Mouse (Mus musculus) liver, embryonic 18 days (tissue): ENCODE data around the gene Mgat4b. TPM values are rescaled to one million over a fixed set of nuclear protein-coding genes. Genes with fewer than 3 reads are reported as not detected.

Experiments
- polyA plus RNA-seq: library from polyadenylated mRNA; depleted of rRNA; stranded (reverse); fragments of >200 nt; gene quantifications from 2 replicates; pipeline ENCODE4 v1.2.3, GENCODE M21; 2012; rRNA removed

Mgat4b gene
- polyA plus RNA-seq = 12.1 and 13.6 TPM in 2 replicates

GRCm38 (mm10) chr11:50210505-50211151, at the start of gene Mgat4b, which contains the start of gene Sqstm1:
Mgat4b (plus strand) TSS chr11:50210890.
Sqstm1 (minus strand) TSS chr11:50210827.

GRCm38 (mm10) chr11:50174111-50174729, 36.5 kb upstream of the Mgat4b start, which contains the start of gene Mrnip:
Mrnip (plus strand) TSS chr11:50174444.

GRCm38 (mm10) chr11:50238324-50238723, 27.6 kb downstream of the Mgat4b start, which contains the start of gene Ltc4s:
Ltc4s (minus strand) TSS chr11:50238616.

Other genes starting within 250 kb of the Mgat4b start
- gene Rnf130, start 185.5 kb upstream of the Mgat4b start, polyA plus RNA-seq = 35.9 and 36.9 TPM in 2 replicates
- gene Tbc1d9b, start 79.5 kb upstream of the Mgat4b start, polyA plus RNA-seq = 10.8 and 12.4 TPM in 2 replicates
- gene Mrnip, start 36.4 kb upstream of the Mgat4b start, polyA plus RNA-seq = 5.2 and 5.5 TPM in 2 replicates
- 72.2 and 84.8 TPM in 2 replicates for gene Sqstm1, start 63 bp upstream of the Mgat4b start, polyA plus RNA-seq
- gene Ltc4s, start 27.7 kb downstream of the Mgat4b start, polyA plus RNA-seq = 0.77 and 0.83 TPM in 2 replicates
- gene Maml1, start 81.4 kb downstream of the Mgat4b start, polyA plus RNA-seq = 3.8 and 4.6 TPM in 2 replicates
- 93.6 and 103 TPM in 2 replicates for gene Canx, start 114.8 kb downstream of the Mgat4b start, polyA plus RNA-seq
- 0.16 and 0.18 TPM in 2 replicates for gene Cby3, start 143.6 kb downstream of the Mgat4b start, polyA plus RNA-seq
- 141 and 147 TPM in 2 replicates for gene Hnrnph1, start 166.1 kb downstream of the Mgat4b start, polyA plus RNA-seq
- gene Rufy1, start 220.2 kb downstream of the Mgat4b start, polyA plus RNA-seq = 6.8 and 7.1 TPM in 2 replicates